Mouse (Mus musculus) spleen, postnatal 36 days (tissue): Measurements from ENCODE around the gene Olfr1124.
"Not testable (repeated sequence)": the region's sequence is repeated elsewhere in the genome, so short reads cannot be mapped to it uniquely, and the experiment has no call there.

ENCODE experiments used
- DNase-seq, 2 experiments: peaks; one replicate each; pipeline ENCODE4 v3.0.0; 2022; ENCODE audit warnings: low spot score in 2 of 2, mixed read lengths in 1 of 2

Gene Olfr1124

GRCm38 (mm10) chr2:87429975-87430374 is at the start of gene Olfr1124:
TSS of gene Olfr1124 (plus strand) at chr2:87430275.
- DNase-seq, result no peak

- no peak for DNase-seq
These were observed 46.1 kb upstream of the Olfr1124 start for GRCm38 (mm10) chr2:87383935-87384334.

- DNase-seq, result no peak
These were observed 44.5 kb upstream of the Olfr1124 start, which contains the start of gene Olfr1122 for GRCm38 (mm10) chr2:87385549-87385948. TSS of gene Olfr1122 (plus strand) at chr2:87385849.

GRCm38 (mm10) chr2:87393605-87394004 is 36.5 kb upstream of the Olfr1124 start:
- DNase-seq, result not testable (repeated sequence)

GRCm38 (mm10) chr2:87394686-87395085 is 35.4 kb upstream of the Olfr1124 start:
- DNase-seq, result not testable (repeated sequence)

- no peak for DNase-seq
These were observed 13.7 kb upstream of the Olfr1124 start, which contains the start of gene Olfr1123 for GRCm38 (mm10) chr2:87416335-87416734. TSS of gene Olfr1123 (plus strand) at chr2:87416635.

GRCm38 (mm10) chr2:87437731-87438130 is 7.7 kb downstream of the Olfr1124 start:
- no peak for DNase-seq

GRCm38 (mm10) chr2:87453662-87454061 is 23.6 kb downstream of the Olfr1124 start, which contains the start of gene Olfr1126:
TSS of gene Olfr1126 (plus strand) at chr2:87453962.
- DNase-seq, result no peak

GRCm38 (mm10) chr2:87461769-87462168 is 31.7 kb downstream of the Olfr1124 start:
- DNase-seq, result no peak

- no peak for DNase-seq
These were observed 50.1 kb downstream of the Olfr1124 start for GRCm38 (mm10) chr2:87480207-87480606.

- no peak for DNase-seq
These were observed 51.1 kb downstream of the Olfr1124 start for GRCm38 (mm10) chr2:87481158-87481557.

- DNase-seq, result no peak
These were observed 52.2 kb downstream of the Olfr1124 start for GRCm38 (mm10) chr2:87482276-87482675.
